Mouse (Mus musculus): ENCODE measurements around the gene Nr1h2.

Nr1h2 gene

DNA sequence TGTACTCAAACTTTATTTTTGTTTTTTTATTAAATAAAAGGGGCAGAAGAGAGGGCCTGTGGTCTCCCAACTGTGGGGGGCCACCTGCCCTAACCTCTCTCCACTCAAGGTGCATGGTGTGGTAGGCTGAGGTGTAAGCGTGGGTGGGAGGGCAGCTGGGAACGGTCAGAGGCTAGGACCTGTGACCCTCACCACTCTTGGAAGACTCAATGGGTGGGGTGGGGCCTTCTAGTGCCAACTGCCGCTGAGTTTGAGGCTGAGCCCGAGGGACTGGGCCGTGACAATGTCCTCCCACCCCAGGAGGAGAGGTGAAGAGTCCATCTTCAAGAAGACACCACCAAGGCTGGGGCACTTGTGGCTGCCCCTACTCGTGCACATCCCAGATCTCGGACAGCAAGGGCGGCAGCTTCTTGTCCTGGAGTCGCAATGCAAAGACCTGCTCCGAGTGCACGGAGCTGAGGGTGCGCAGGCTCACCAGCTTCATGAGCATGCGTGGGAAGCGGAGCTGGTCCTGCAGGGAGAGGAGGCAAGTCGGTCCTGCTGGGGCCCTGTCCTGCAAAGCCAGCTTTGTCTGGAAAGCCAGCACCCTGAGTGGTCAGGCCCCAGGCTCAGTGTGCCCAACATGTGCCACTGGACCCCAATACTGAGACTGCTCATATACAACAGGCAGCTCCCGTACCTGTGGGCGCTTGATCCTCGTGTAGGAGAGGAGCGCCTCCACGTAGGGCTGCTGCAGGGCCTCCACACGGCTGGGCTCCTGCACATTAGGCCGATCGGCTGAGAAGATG lies 3.9 kb downstream of the Nr1h2 start:
- DNase-seq (ENCODE audit: low spot score): no peak

DNA sequence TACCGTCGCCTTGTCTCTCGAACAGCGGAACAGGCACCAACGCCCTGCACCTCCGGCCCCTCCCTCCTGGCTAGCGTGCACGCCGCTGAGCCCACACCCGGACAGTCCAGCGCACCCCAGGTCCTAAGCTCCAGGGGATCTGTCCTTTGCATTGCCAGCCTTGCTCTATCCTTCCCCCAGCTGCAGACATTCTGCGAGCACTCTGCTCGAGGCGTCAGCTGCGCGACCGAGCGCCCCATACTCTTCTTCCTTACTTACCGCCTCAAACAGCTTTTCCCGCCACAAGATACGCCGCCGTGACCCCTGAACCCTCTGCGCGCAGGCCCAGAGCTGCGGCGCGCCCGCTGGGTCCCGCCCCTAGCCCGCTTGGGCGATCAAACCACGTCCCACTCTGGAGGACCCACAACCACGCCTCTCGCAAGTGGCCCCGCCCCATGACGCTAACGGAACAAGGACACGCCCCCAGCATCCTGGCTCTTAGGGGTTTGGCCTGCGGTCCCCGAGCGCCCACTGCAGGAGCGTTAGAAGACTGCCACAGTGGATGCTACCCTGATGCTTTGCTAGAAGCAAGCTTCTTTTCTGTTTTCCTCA lies 5.2 kb downstream of the Nr1h2 start, which contains the start of gene Pold1:
TSS of gene Pold1 (minus strand) at position 353 of the 591 bp plus-strand sequence.
- DNase-seq (ENCODE audit: low spot score): peak; percentile 96

DNA sequence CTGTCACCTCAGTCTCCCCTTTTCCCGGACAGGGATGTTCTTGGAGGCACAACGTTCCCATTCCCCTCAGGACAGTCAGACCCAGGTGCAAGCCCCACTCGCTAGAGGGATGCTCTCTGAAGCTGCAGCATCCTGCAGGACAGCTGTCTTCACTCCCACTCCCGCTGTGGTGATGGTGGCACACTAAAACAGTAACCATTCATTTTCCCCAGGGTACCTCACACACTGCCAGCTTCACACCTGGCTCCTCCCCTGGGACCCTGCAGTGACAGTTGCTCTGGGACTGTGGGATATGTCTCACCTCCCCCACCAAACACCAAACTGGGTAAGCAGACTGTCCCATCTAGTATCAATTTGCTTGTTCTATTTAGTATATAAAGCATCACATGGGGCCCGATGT lies 6.0 kb downstream of the Nr1h2 start:
- no peak for DNase-seq (ENCODE audit: low spot score)

DNA sequence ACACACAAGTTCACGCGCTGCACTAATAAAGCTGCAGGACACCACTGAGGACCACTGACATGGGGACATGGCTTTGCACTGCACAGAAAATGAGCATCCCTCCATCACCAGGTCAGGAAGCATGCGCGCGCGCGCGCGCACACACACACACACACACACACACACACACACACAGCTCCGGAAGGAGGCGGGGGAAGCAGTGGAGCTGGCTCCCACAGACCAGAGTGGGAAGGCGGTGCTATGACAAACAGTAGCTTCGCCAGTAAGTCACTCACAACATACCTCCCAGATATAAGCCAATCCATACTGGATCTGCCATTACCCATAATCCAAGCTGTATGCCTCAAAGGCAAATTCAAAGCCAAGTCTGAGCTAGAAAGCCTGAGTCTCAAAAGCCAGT lies 6.7 kb downstream of the Nr1h2 start:
- no peak for DNase-seq (ENCODE audit: low spot score)

DNA sequence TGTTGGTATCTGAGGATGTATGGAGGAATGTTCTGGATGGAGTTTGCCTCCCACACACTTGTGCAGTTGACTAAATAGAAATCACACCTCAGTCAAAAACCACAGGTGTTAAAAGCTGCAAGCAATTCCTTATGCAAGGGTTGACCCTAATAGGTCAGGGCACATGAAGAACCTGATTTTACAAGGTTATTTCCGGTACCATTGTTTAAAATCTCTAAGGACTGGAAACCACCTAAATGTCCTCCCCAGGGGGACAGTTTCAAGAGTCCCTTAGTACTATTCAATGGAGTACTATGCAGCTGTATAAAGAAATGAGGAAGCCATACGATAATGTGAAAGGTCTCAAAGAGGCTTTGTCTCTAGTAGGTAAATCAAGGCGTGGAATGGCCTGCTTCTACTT lies 7.5 kb downstream of the Nr1h2 start:
- DNase-seq (ENCODE audit: low spot score): no peak

DNA sequence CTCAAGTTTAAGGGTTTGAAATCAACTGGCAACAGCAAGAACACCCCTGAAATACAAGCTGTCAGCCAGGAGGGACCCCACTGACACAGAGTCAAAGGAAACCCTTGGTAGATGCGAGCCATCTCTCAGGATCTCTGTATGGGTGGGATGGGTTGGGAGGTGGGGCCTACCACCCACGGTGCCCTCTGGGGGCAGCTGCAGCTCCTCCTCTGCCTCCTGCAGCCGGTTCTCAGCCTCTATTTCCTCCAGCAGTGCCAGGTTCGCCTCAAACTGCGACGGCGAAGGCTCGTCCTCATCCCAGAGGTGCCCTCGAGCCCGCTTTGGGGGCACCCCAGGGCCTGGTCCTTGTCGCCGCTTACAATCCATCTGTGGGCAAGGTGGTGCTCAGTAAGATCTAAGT lies 10.7 kb downstream of the Nr1h2 start:
- DNase-seq (ENCODE audit: low spot score): no peak

DNA sequence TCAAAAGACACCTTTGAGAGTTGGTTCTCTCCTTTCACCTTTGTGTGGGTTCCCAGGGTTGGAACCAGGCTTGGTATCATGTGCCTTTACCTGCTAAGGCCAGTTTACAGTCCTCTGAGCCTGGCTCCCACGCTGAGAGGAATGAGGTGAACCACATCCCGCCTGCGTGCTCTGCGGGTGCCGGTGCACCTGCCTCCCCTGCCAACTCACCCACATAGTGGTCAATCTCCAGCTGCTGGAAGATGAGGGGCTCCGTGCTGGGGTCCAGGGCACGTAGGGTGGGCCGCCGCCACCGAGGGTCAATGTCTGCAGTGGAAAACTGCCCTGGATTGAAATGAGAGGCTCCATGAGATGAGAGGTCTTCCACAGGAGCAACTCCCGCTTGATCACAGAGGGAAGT lies 11.2 kb downstream of the Nr1h2 start:
- no peak for DNase-seq (ENCODE audit: low spot score)

DNA sequence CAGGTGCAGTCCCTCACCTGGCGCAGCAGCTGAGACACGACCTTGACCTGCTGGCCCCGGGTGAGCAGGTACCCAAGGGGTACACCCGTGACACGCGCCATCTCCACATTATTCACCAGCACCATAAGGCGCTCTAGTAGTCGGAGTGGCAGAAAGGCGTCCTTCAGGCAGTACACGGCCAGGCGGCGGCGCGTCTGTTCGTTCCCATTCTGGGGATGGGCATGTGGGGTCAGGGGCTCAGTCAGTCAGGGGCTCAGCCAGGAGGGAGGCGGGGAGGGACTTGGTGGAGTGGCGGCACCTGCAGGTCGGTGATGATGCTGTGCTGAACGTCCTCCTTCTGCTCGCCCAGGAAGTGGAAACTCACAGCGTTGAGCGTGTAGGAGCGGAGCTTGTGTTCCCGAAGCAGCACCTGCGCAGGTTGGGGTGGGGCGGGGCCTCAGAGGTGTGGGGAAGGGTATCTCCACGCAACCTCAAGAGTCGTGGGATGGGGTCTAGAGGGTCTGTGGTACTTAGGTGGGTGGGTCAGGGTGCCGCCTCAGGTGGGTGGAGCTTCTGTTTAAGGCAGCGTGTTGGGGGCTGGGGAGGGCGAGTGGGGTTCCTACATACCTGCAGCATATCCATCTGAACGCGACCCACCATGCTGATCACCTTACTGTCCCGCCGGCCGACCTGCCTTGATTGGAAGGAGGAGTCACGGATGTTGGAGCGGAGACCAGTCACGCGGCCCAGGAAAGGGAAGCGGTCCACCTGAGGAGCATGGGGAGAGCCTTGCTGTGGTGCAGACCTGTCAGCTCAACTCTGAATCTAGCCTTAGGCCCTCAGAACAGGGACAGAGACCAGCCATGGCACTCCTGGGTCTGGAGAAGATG lies 14.8 kb downstream of the Nr1h2 start:
- no peak for DNase-seq (ENCODE audit: low spot score)

DNA sequence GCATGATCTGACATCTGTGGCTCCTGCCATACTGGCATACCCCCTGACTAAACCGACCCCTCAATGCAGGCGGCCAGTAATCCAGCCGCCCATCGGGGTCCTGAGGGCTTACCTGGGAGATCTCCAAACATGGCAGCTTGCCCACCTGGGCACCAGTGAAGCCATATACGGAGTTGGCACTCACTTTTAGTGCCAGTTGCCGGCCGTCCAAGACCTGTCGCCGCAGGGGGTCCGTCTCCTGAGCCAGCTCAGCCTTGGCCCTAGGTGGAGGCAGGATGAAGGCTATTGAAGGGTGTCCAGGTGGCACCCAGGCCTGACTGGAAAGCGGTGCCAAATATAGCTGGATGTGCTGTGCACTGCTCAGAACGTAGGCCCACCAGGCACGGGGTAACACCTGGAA lies 16.3 kb downstream of the Nr1h2 start:
- DNase-seq (ENCODE audit: low spot score): no peak

DNA sequence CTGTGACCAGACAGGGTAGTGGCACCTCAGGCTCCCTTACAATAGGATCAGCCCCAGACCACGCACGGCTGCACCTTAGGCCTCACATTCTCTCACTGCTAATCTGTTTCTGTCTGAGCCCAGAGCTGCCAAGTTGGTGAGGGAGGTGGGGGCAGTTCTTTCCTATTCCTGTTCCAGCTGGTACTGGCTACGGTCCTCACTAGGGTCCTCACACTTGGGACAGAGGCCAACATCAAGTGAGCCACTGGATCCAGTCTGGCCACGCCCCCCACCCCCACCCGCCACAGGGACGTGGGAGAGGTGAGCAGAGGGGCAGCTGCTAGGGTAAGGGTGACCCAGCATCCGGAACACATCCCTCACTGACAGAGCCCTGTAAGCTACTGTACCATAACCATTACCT lies 16.7 kb downstream of the Nr1h2 start:
- no peak for DNase-seq (ENCODE audit: low spot score)

DNA sequence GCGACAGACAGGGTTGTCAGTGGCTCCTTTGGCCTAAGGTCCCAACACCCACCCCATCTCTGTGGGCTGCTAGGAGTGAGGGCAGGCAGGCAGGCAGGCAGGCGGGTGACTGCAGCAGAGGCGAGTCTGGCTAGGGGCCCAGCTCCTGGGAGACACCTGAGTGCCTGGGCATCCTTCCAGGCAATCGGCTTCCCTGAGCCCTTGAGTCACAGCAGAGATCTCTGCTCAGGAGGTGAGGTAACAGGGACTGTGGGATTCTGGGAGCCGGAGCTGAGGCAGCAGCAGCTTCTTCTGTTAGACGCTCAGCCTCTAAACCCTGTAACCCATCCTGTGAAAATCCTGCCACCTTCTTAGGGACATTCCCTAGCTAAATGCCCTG lies 17.2 kb downstream of the Nr1h2 start:
- DNase-seq (ENCODE audit: low spot score): no peak

DNA sequence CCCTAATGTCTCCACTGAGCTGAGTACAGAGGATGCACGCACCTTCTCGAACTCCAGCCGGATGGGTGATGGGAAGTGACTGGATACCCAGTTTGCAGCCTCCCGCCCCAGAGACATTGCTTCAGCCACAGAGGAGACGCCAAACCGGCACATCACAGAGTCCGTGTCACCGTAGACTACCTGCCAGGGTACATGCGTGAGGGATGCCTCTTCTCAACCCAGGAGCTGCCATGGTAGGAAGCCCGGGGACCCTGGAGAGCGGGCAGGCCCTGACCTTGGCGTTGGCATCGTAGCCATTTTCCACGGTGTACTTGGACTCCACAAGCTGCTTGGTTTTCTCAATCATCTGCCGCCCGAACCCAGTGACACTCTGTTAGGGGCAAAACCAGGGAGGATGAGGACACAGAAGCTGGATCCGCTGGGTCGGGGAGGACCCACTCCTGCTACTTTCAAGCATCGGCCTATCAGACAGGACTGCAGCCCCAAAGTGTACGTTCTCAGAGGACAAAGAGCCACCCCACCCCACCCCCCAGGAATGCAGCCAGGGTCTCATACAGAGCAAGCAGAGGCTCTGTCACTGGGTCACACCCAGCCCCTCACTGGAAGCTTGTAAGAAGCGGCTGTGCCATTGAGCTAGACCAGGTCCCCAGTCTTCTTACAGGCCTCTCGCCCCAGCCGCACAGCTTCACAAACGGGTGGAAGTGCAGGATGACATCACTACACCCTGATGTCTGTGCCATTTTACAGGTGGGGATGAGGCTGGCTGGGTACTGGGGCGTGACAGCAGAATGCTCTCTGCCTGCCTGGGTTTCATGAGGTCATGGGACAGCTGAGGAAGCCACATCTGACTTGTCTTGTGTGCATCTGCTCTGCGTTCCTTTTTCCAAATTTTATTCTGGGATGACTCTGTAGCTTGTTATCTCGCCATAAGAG lies 17.8 kb downstream of the Nr1h2 start:
- DNase-seq (ENCODE audit: low spot score): no peak

DNA sequence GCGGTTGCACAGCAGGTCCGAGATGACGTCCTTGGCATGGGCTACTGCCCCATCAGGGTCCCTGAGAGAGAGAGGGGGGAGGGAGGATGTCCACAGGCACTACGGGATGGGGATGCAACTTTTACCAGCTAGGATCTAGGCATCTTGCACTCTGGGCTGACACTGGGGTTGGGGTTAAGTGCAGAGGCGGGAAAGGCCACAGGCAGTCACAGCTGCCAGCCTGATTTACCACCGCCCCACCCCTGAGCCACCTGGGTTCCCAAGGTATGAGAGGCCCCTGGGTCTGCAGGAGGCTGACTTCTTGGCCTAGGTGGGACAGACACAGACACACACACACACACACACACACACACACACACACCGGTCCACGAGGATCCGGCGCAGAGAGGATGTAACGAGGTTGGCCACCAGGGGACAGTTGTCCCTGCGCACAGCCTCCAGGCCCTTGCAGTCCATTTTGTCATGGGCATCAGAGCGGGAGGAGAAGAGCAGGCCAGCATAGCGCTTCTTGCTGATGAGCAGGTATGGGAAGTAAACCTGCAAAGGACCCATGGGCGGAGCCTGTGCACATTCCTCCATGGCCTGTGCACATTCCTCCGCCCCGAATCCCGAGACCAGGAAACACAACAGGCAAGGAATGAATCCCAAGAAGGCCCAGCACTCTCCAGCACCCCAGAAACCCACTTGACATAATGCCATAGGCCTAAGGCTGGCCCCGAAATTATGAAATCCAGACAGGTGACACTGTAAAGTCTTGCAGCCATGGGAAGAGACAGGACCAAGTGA lies 18.9 kb downstream of the Nr1h2 start:
- no peak for DNase-seq (ENCODE audit: low spot score)

DNA sequence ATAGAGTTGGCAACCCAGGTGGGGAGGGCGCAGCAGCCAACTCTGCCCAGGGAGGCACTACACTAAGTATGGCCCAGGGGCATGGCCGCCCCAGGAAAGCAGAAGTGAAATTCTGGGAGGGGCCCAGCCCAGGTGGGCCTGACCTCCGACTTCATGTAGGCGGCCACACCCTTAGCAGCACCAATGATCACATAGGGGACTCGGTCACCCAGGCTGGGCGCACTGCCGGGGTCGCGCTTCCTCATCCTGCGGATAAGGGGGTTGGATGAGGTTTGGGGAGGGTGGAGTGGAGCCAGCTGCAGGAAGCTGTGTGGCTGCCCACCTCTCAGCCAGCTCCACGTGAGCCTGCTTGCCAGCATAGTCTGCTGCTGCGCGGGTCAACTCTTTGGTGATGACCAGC lies 19.5 kb downstream of the Nr1h2 start:
- DNase-seq (ENCODE audit: low spot score): no peak

DNA sequence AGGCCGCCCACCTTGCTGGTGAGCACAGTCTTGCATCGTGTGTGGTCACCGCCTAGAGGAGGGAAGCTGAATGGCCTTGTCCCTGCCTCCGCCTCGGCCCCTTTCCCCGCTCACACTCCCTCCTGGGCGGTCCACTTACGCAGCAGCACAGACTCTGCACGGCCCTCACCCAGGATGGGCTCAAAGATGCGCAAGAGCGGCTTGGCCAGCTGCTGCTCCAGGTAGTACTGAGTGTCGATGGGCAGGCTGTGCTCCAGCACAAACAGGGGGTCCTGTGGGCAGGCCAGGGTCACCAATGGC lies 20.1 kb downstream of the Nr1h2 start:
- DNase-seq (ENCODE audit: low spot score): no peak

DNA sequence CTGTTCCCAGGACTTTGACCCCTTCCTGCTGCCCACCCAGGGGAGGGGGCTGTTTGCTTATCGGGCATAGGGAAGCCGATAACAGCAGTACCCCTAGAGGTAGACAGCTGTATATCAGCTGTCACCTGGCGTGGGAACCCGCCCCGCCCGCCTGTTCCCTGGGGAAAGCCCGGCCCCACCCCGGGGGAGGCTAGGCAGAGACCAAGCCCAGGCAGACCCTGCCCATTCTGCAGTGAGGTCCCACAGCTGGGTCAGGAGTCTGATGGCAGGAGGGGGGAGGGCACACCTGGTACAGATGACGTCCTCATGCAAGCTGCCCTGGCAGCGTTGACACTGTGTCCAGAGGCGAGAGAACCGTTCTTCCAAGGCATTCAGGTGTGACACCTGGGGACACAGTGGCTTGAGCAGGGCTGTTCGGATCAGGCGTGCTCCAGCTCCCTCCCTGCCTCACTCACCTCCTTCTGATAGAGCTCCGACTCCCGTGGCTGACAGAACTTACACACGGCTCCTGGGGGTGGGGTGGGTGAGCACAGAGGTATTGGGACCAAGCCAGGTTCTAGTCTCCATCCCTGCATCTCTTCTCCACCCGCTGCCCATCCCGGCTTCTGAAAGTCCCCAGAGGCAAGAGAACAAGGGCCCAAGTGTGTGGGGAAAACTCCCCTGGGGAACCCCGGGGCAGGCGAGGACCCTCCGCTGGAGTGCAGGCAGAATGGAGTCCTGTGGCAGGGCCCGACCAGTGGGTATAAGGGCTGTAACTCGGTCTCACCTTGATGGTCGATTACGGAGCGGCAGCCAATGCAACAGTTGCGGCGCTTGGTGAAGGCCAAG lies 20.6 kb downstream of the Nr1h2 start:
- no peak for DNase-seq (ENCODE audit: low spot score)

DNA sequence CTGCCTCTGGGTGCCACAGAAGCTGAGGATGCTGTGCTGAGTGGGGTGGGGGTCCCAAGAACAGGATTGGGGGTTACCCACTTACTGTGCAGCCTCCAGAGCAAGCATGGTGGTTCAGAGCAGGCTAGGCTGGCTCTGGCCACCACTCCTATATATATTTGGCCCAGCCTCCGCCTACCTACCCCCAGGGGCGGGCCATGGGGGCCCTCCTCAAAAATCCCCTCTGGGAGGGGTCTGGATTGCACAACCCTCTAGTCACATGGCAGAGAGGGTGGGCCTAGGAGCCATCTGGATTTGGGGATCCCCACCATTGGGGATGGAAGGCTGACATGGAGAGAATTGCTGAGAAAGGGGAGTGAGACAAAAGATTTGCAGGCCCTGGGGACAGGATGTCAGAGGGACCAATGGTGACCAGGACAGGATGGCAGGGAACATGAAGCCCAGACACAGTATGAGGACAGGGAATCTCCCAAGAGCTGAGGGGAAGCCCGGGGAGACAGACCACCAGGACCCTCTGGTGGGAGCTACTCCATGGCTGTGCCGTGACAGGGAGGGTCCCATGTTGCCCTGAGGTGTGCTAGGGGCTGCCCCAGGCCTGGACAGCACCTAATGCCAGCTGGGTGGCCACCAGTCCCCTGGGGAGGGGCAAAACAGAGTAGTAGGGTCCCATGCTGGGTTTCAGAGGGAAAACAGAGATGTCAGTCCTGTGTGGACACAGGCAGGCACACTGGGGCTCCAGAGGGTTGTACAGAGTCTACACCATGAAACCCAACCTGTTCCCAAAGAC lies 21.6 kb downstream of the Nr1h2 start, which contains the start of gene Spib:
TSS of gene Spib (minus strand) at position 126 of the 787 bp plus-strand sequence.
- DNase-seq (ENCODE audit: low spot score): no peak

DNA sequence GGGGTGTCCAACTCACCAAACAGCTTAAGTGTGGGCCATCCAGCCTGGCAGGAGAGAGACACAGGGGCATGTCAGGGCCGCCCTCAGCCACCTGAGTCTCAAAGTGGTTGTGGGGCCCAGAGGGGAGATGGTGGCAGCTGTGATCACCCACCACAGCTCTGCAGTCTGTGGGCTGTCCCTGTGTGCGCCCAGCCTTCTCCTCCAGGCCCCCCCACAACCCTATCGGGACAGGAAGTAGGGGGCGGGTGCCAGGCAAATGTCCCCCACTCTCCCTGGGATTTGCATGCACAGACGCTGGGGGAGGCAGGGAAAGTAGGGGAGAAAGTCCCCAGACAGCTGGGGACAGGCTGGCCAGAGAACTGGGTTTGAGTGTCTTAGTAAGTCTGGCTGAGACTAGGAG lies 22.5 kb downstream of the Nr1h2 start:
- no peak for DNase-seq (ENCODE audit: low spot score)

DNA sequence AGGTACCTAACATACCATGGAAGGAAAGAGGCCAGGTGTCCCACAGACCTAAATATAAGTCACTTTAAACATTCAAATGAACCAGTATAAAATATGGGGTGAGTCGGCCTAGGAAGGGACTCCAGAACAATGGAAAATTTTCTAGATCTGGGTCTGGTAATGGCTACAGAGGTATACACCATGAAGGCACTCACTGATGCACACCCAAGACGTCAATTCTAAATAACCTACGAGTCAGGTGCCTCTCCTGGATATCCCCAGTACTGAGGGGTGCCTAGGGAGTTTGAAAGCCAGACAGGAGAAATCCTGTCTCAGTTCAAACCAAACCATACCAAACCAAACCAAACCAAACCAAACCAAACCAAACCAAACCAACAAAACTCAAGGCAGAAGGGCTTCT lies 23.2 kb downstream of the Nr1h2 start:
- DNase-seq (ENCODE audit: low spot score): no peak

DNA sequence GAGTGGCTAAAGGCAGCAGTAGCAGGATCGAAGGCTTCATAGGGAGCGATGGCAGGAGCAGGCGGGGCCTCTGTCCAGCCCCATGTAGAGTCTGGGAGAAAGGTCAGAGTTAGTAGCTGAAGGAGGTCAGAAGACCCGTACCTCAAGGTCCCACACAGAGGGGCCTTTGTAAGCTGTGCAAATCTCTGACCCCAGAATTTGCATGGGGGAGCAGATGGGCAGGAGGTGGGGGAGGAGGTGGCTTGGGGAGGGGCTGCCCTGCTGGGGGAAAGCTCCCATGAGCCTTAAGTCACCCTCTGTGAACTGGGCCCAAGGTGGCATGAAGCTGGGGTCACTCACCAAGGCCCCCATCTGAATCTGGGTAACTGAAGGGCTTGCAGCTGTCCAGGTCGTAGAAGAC lies 24.2 kb downstream of the Nr1h2 start:
- no peak for DNase-seq (ENCODE audit: low spot score)

Measured in ovary, postnatal 10 days (tissue).